Mouse (Mus musculus): ENCODE measurements around the gene Clcnka.

The Clcnka gene

GRCm38 (mm10) chr4:141421423-141421822 lies 22.9 kb upstream of the Clcnka start:
- DNase-seq (ENCODE audit: low spot score), result no peak

- no peak for DNase-seq (ENCODE audit: low spot score)
Measured at GRCm38 (mm10) chr4:141420886-141421285, 22.4 kb upstream of the Clcnka start.

DNA sequence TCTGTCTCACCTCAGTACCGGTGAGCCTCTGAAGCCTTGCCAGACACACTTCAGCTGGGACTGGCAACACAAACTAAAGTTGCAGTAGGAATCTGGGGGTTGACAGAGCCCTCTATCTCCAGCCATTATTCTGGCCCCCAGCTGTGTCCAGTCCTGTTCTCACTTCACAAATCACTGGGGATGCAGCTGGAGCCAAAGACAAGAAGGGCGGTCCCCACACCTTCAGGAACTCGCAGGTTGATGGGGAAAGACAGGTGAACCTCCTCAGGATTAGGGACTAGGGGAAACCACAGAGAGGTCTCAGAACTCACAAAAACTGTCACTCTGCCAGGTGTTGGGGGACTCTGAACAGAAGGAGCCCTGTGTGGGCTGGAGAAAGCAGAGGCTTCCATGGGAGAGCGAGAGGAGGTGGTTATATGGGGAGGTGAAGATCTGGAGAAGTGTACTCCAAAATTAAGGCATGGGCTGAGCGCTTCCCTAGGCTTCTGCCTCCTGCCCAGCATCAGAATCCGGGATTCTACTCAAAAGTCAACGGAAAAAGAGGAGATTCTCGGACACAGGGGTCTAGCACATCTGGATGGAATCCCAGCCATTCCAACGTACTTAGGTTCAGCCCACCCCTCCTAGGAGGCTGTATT lies 21.8 kb upstream of the Clcnka start, which contains the start of gene Hspb7:
Gene Hspb7 (plus strand): TSS at position 588 of the 638 bp plus-strand sequence.
- no peak for DNase-seq (ENCODE audit: low spot score)

DNA sequence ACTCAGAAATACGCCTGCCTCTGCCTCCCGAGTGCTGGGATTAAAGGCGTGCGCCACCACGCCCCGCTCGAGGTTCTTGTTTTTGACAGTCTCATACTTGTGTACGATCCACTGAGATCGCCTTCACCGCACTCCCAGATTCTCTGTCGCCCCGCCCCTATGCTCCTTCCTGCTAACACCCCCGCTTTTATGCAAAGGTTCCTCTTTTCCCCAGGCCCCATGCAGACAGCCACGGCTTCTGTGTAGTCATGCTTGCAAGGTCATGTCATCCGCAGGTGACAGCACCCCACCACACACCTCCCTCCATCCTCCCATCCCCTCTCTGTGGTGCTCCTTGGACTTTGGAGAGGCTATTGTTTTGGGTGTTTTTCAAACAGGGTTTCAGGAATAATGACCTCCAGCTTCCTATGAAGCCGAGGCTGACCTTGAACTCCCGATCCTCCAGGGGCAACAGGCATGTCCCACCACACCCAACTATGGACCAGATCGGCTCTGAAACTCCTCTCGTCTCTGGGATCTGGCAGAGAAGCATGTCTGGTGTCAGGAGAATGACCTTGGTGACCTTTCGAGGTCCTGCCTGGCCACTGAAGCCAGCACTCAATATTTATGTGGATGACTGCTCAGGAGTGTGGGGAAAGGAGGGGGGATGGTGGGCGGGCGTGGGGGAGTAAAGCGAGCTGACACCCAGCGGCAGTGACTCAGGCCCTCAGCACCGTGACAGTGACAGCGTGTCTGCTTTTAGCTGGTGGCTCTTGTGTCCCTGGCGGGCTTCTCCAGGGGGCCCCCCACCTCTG lies 21.1 kb upstream of the Clcnka start:
- DNase-seq (ENCODE audit: low spot score), result no peak

GRCm38 (mm10) chr4:141415924-141416323 lies 17.4 kb upstream of the Clcnka start, which contains the start of gene Clcnkb:
Gene Clcnkb, minus strand, starts transcription at chr4:141416014.
- DNase-seq (ENCODE audit: low spot score), result no peak

GRCm38 (mm10) chr4:141411430-141411992 lies 13.0 kb upstream of the Clcnka start:
- no peak for DNase-seq (ENCODE audit: low spot score)

GRCm38 (mm10) chr4:141408577-141408976 lies 10.1 kb upstream of the Clcnka start:
- no peak for DNase-seq (ENCODE audit: low spot score)

DNA sequence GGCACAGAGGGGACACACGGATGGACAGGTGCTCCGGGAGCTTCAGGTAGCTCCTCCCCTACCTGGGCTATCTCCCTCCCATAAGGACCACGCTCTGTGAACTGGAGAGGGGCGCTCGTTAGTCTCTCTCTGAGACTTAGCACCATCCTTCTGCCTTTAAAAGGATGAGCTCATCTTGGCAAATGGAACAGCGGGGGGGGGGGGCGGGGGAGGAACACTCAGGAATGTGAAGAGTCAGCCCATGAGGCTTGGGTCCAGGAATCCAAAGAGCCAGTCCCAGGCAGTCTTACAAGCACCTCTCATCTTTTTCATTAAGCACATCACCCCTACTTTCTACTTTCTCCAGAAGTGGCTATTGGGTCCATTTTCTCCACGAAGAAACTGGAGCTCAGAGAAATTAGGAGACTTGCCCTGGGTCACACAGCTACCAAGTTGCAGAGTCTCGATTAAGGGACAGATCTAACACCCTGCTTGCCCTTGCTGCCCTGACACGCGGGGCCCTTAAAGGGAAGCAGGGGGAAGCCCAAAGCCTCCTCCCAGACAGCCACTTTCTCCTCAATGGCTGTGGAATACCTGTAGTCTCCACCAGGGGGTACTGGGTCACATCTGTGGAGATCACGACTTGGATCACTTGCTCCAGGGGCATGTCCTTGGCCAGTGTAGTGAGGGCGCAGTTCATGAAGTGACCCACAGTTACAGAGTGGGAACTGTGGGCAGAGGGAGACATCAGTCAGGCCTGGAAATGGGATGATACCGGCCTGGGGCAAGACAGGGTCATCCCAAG lies 8.2 kb upstream of the Clcnka start:
- peak; percentile 24 for DNase-seq (ENCODE audit: low spot score)

DNA sequence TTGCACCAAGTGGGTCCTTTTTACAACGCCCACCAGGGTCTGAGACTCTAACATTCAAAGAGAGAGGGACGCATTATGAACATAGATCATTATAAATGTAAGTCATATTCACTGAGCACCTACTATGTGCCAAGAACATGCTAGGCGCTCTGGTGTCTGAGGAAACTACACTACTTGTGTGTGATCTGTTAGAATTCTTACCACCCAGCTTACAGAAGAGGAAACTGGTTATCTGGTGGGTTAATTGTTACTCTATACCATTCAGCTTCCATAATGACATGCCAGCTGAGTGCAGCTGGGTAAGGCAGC lies 6.7 kb upstream of the Clcnka start:
- no peak for DNase-seq (ENCODE audit: low spot score)

GRCm38 (mm10) chr4:141404518-141405313 lies 6.2 kb upstream of the Clcnka start:
- DNase-seq (ENCODE audit: low spot score), result peak; percentile 75

- no peak for DNase-seq (ENCODE audit: low spot score)
Measured at GRCm38 (mm10) chr4:141400171-141400570, 1.6 kb upstream of the Clcnka start.

GRCm38 (mm10) chr4:141397861-141398260 lies 663 bp downstream of the Clcnka start:
- no peak for DNase-seq (ENCODE audit: low spot score)

DNA sequence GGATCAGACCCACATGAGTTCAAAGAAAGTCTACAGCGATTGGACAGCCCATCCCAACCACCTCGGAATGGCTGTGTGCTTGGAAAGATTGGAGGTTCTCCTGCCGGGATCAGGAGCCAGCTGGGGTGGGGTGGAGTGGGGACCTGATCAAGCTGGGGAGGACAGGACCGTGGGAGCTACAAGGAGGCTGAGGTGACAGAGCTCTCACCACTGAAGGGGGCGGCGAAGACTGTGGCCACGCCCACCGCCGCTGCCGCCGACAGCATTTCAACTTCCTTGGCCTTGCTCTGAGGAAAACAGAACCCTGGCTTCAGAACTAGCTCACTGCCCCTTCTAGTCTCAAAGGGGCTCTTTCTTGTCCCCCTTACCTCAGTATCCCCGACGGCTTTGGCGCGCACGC lies 3.8 kb downstream of the Clcnka start:
- DNase-seq (ENCODE audit: low spot score), result no peak

DNA sequence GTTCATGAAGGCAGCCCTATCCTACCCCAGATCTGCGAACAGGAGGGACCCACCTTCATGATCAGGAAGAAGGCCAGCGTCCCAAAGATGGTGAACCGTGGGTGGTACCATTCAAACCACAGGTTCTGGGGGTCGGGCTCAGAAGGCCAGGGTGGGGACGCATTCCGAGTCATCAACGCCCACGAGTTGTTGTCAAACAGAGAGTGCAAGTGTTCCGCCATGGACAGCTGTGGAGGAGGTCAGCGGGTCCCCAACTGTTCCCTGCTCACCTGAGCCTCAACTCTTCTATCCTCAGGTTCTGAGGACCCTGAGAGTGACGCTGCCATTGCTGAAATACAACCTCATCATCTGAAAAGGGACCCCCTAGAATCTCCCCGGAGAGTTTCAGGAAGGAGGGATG lies 7.2 kb downstream of the Clcnka start:
- no peak for DNase-seq (ENCODE audit: low spot score)

DNA sequence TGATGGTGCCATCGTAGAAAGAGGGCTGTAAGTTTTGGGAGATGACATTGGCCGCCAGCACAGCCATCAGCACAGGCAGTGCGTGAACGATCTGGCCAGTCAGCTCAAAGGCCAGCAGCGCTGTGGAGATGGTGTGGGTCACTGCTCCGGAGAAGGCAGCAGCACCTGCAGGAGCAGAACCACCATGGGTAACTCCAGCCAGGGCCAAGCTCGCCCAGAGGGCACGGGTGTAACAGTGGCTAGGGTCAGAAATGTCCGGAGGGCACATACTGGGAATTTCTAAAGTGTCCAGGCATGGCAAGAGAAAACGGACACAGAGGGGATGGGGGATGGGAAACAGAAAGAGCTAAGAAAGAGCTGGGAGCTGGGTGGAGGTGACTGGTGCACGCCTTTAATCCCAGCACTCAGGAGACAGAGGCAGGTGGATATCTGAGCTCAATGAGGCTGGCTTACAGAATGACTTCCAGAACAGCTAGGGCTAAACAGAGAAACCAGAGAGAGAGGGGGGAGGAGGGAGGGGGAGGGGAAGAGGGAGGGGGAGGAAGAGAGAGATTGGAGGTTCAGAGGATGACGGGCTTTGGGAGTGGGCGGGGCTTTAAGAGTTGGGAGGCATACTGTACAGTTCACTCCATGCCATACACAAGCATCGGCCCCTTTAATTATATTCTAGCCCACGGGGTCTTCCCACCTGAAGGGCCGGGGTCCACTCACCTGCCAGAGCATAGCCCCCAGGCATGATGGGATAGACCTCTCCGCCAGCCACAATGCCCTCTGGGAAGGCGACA lies 9.0 kb downstream of the Clcnka start:
- no peak for DNase-seq (ENCODE audit: low spot score)

GRCm38 (mm10) chr4:141387933-141388332 lies 10.6 kb downstream of the Clcnka start:
- DNase-seq (ENCODE audit: low spot score), result no peak

DNA sequence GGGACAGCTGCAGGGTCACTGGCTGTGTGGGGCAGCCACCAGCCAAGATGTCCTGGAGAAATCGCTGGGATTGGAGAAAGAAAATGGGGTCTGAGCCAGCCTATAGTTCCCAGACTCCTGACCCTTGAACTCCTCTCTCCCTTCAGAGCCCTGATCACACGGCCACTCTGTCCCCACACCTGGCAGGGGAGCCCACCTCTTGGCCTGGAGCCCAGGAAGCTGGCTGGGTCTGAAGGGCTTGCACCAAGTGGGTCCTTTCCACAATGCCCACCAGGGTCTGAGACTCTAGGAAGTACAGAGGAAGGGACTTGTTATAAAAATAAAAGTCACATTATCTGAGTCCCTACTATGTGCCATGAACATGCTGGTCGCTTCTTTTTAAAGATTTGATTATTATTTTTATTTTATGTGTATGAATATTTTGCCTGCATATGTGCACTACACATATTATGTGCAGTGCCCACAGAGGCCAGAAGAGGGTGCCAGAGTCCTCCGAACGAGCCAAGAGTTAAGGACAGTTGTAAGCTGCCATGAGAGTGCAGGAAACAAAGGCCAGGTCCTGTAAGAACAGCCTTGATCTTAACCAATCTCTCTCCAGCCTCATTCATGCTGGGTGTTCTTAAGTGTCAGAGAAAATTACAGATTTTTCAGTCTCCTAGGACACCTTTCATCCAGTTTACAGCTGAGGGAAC lies 11.3 kb downstream of the Clcnka start:
- DNase-seq (ENCODE audit: low spot score), result peak; percentile 39

DNA sequence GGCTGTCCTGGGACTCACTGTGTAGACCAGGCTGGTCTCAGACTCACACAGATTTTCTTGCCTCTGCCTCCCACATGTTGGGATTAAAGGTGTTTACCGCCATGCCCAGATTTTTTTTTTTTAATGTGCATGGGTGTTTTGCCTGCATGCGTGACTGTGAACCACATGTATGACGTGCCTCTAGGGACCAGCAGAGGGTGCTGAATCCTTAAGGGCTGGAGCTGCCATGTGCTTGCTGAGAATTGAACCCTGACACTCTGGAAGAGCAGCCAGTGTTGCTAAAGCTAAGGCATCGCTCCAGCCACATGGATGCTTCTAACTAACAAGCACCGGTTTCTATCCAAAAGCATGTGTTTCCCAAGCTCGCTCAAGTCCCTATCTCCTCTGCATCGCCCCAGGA lies 12.4 kb downstream of the Clcnka start:
- DNase-seq (ENCODE audit: low spot score), result no peak

DNA sequence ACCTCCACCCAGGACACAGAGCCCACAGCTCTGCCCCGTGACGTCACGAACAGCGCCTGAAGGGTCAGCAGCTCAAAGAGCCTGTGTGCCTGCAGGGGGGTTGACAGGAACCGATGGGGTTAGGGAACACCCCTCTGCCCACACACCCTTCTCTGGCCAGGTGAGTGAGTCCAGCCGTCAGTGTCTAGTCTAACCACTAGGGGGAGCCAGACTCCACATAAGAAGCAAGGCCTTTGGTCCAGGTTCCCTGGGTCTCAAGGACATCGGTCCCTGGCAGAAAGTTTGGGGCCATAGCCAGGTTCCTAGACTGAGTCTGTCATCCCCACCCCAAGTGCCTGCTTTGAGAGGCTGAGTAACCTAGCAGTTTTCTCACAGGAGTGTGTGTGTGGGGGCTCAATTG lies 13.2 kb downstream of the Clcnka start:
- DNase-seq (ENCODE audit: low spot score), result peak; percentile 25

DNA sequence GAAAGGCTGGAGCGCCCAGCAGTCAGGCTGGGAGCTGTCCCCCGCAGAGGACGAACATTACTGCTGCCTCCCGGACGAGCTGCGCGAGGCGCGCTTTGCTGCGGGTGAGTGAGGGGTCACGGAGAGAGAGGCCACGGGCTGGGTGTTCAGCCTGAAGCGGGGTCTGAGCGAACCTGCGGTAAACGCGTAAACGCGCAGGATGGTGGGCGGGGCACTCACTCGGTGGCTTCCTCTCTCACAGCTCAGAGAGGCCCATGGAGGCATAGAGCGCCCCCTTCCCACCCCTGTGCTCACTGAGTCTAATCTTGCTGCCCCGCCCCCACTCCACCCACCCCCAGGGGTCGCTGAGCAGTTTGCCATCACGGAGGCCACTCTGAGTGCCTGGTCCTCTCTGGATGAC lies 16.1 kb downstream of the Clcnka start:
- DNase-seq (ENCODE audit: low spot score), result no peak
